Mouse (Mus musculus) G1E (cell line): ENCODE measurements at regions not wholly inside any gene's neighbourhood (a gene's known extent, or its start where the extent isn't known, plus 50 kb on each side); places are given as distances from the start of the nearest gene placed in this dataset.

Source experiments
- ATAC-seq: 2 replicates; pipeline ENCODE4 v1.8.0; 2016; ENCODE audit warnings: mild to moderate bottlenecking; ENCODE audit not compliant: insufficient number of reproducible peaks, poor library complexity, low FRiP score, severe bottlenecking; ENCODE audit errors: extremely low read depth
- DNase-seq: peaks from one replicate; pipeline ENCODE4 v3.0.0; 2012; ENCODE audit warnings: low spot score
- H3K27me3 ChIP-seq: 2 replicates; pipeline ENCODE4 v1.6.1; 2012; ENCODE audit warnings: mild to moderate bottlenecking, low read length, inconsistent platforms; ENCODE audit not compliant: insufficient read depth
- H3K36me3 ChIP-seq: replicated peaks from 2 replicates; pipeline ENCODE3; 2012; ENCODE audit warnings: mild to moderate bottlenecking, inconsistent platforms
- H3K4me1 ChIP-seq: 2 replicates; pipeline ENCODE4 v1.6.1; 2012; ENCODE audit warnings: low read depth, low read length, inconsistent platforms, mixed read lengths; ENCODE audit not compliant: insufficient read depth
- H3K4me3 ChIP-seq: 2 replicates; pipeline ENCODE4 v1.5.1; 2012; ENCODE audit warnings: low read depth, mild to moderate bottlenecking, inconsistent platforms, low read length, moderate library complexity, mixed read lengths
- H3K9me3 ChIP-seq: replicated peaks from 2 replicates; pipeline ENCODE4 v1.6.1; 2012; ENCODE audit warnings: inconsistent platforms
- CTCF ChIP-seq: IDR thresholded peaks from 2 replicates; pipeline ENCODE4 v1.5.1; 2012; ENCODE audit warnings: low read depth, low read length, inconsistent platforms, mixed read lengths
- GATA1 ChIP-seq: IDR thresholded peaks from 2 replicates; pipeline ENCODE4 v1.6.1; 2012; ENCODE audit warnings: borderline replicate concordance, low read length, inconsistent platforms, mixed read lengths
- GATA2 ChIP-seq: IDR thresholded peaks from 2 replicates; pipeline ENCODE4 v1.6.1; 2012; ENCODE audit warnings: low read depth, low read length, inconsistent platforms, borderline replicate concordance
- POLR2AphosphoS5 ChIP-seq: IDR thresholded peaks from 2 replicates; pipeline ENCODE4 v1.6.1; 2012; ENCODE audit warnings: low read depth, low read length, inconsistent platforms; ENCODE audit not compliant: insufficient replicate concordance
- TAL1 ChIP-seq: conservative IDR thresholded peaks from 2 replicates; pipeline ENCODE4 v1.6.1; 2012; ENCODE audit warnings: low read depth, low read length, inconsistent platforms, mixed read lengths

GRCm38 (mm10) chr11:31771491-31772439, 100.1 kb upstream of the Bod1 start:
- no peak for ATAC-seq
- Histone ChIP-seq H3K4me3 (no peak overlapping the region), H3K36me3 (no peaks in the 10 kb centered on the region), H3K9me3 (peaks cover 6% of the 10 kb centered on the region), H3K27me3 (peaks cover 18% of the 10 kb centered on the region), H3K4me1 (peaks cover 6% of the 10 kb centered on the region)
- DNase-seq, result no peak
- TF ChIP-seq TAL1, result no peak
- TF ChIP-seq GATA1, result no peak
- no peak for TF ChIP-seq POLR2AphosphoS5
- TF ChIP-seq CTCF, result no peak
- TF ChIP-seq GATA2, result no peak

GRCm38 (mm10) chr11:31777531-31777930, 94.5 kb upstream of the Cpeb4 start:
- TF ChIP-seq CTCF (no peak), GATA2 (no peak), TAL1 (no peak)
- Histone ChIP-seq H3K4me3 (no peak overlapping the region), H3K4me1 (peaks cover 8% of the 10 kb centered on the region), H3K9me3 (peaks cover 8% of the 10 kb centered on the region), H3K27me3 (peaks cover 12% of the 10 kb centered on the region), H3K36me3 (no peaks in the 10 kb centered on the region)
- DNase-seq (no peak), ATAC-seq (no peak)

GRCm38 (mm10) chr11:31778766-31779165, 93.2 kb upstream of the Cpeb4 start:
- Histone ChIP-seq H3K4me1 (peaks cover 8% of the 10 kb centered on the region), H3K9me3 (peaks cover 8% of the 10 kb centered on the region; the same call in 1 of the 2 replicates), H3K4me3 (no peak overlapping the region), H3K36me3 (no peaks in the 10 kb centered on the region), H3K27me3 (peaks cover 15% of the 10 kb centered on the region)
- DNase-seq (no peak), ATAC-seq (no peak)
- TF ChIP-seq GATA2 (no peak), CTCF (no peak), POLR2AphosphoS5 (no peak), GATA1 (no peak), TAL1 (no peak)

- H3K9me3 ChIP-seq, result peaks cover 8% of the 10 kb centered on the region; the same call in 1 of the 2 replicates
- TF ChIP-seq GATA2 (no peak), TAL1 (no peak), CTCF (no peak), GATA1 (no peak), POLR2AphosphoS5 (no peak)
- H3K27me3 ChIP-seq, result peaks cover 20% of the 10 kb centered on the region
- no peak overlapping the region for H3K4me3 ChIP-seq
- no peaks in the 10 kb centered on the region for H3K36me3 ChIP-seq
- ATAC-seq (no peak), DNase-seq (no peak)
- H3K4me1 ChIP-seq, result peaks cover 8% of the 10 kb centered on the region
Measured at GRCm38 (mm10) chr11:31779267-31779666, 92.7 kb upstream of the Cpeb4 start.

GRCm38 (mm10) chr11:31780969-31781368, 91.0 kb upstream of the Cpeb4 start:
- Histone ChIP-seq H3K27me3 (peaks cover 27% of the 10 kb centered on the region), H3K4me3 (no peak overlapping the region), H3K36me3 (no peaks in the 10 kb centered on the region), H3K9me3 (peaks cover 8% of the 10 kb centered on the region; the same call in 1 of the 2 replicates), H3K4me1 (peaks cover 9% of the 10 kb centered on the region)
- DNase-seq (no peak), ATAC-seq (no peak)
- TF ChIP-seq GATA2 (no peak), POLR2AphosphoS5 (no peak), TAL1 (no peak), GATA1 (no peak), CTCF (no peak)

GRCm38 (mm10) chr11:31781605-31782004, 90.4 kb upstream of the Cpeb4 start:
- ATAC-seq, result no peak
- H3K4me1 ChIP-seq, result peaks cover 12% of the 10 kb centered on the region

More at GRCm38 (mm10) chr11:31781605-31782004, 90.4 kb upstream of the Cpeb4 start:
- TF ChIP-seq TAL1, result no peak
- no peak for TF ChIP-seq POLR2AphosphoS5
- no peak for TF ChIP-seq GATA2
- TF ChIP-seq CTCF, result no peak
- no peak for TF ChIP-seq GATA1
- no peak overlapping the region for H3K4me3 ChIP-seq
- DNase-seq, result no peak
- H3K9me3 ChIP-seq, result peaks cover 8% of the 10 kb centered on the region; the same call in 1 of the 2 replicates
- peaks cover 34% of the 10 kb centered on the region for H3K27me3 ChIP-seq
- no peaks in the 10 kb centered on the region for H3K36me3 ChIP-seq
